Mouse (Mus musculus): Measurements from ENCODE around the gene S100a16. TPM values are rescaled to one million over a fixed set of nuclear protein-coding genes. Genes with fewer than 3 reads are reported as not detected.

The S100a16 gene
- total RNA-seq, 2 experiments from 2014 or later, result 101 to 106 TPM

DNA sequence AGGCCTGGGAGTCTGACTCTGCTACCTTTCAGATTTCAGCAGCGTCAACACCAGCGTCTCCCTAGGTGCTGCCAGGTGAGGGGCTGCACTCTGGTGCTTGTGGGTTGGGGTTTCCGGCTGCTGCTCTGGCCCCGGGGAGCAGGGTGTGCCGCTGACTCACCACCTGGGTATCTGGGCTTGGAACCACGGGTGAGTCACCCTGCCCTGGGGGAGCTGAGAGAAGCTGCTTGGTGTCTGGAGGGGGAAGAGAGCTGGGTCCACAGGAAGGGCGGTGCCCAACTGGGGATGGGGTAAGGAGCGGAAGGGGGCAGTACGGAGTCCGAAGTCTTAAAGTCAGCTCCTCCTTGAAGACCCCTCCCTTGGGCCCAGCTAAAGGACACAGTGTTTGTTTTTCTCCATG lies 49.9 kb downstream of the S100a16 start:
- peak; percentile 74 for DNase-seq

DNA sequence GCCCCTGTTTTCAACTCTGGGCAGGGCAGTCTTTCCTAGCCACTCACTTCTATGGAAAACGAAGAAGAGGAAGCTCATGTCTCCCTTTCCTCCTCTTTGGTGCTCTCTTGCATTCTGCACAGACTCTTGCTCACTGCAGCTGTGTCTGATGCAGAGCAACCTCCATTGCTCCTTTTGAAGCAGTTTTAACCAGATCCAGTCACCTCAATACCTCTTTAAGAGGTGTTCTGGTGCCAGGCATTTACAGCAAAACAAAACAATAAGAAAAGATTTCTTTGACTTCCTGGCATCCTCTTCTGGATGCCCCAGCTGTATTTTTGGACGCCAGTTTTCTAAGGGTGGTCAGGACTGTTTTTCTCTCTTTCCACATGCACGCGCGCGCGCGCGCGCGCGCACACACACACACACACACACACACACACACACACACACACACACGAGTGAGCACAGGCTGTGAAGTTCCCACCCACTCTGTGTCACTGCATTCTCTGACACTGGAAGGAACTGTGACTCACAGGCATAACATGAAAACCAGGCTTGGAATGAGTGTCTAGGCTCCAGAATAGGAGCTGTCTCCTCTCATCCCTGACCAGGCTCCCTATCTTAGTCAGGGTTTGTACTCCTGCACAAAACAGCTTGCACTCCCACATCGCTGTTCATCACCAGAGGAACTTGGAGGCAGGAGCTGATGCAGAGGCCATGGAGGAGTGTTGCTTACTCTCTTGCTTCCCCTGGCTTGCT lies 50.5 kb downstream of the S100a16 start:
- DNase-seq, result peak; percentile 36

DNA sequence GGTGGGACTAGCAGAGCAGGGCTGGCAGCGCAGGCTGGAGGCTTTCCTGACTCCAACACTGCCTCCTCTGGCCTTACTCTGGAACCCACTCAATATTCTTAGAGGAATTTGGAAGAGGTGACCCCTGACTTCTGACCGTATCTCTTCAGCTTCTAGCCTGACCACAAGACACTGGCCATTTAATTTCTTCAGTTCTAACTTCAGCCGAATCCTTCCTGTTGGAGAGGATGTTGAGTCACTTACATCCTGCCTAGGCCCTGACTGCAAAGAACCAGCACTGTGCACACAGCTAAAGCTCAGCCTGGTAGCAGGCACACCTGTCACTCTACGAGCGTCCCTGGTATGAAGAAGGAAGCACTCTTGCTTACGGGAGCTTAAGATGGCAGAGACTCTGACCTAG lies 52.3 kb downstream of the S100a16 start:
- DNase-seq, result no peak

DNA sequence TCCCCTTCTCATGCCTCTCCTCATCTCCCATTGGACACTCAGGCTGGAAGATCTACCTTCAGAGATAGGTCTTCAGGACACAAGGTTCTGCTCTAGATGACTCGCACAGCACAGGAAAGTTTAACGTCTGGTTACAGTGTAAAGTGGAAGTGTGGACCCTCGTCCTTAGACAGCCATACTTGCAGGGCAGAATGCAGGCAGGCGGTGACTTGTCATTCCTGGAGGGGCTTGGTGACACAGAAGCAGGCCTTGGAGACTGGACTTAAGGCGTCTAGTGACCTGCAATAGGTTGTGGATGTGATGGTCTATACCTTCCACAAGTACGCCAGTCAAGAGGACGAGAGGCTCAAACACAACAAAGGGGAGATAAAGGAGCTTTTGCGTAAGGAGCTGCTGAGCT lies 52.9 kb downstream of the S100a16 start, which contains the start of gene S100a2:
Gene S100a2 (plus strand): TSS at position 301 of the 400 bp plus-strand sequence.
- no peak for DNase-seq

Other genes with a start within 250 kb of the S100a16 start
- gene Gatad2b, start 244.1 kb upstream of the S100a16 start, total RNA-seq (2021), result 10 to 100 TPM; 59.5 to 62.0 TPM
- gene Slc27a3, start 147.3 kb upstream of the S100a16 start, total RNA-seq (2021), result 1 to 10 TPM; 3.4 to 3.9 TPM
- gene Ints3, start 103.6 kb upstream of the S100a16 start, total RNA-seq (2021), result 10 to 100 TPM; 24.1 to 28.6 TPM
- gene Npr1, start 71.4 kb upstream of the S100a16 start, total RNA-seq (2021), result 10 to 100 TPM; 30.4 to 33.0 TPM
- gene Ilf2, start 61.1 kb upstream of the S100a16 start, total RNA-seq (2021), result 10 to 100 TPM; 69.0 to 74.2 TPM
- 10 to 100 TPM; 50.0 to 58.0 TPM for gene Snapin, start 46.2 kb upstream of the S100a16 start, total RNA-seq (2021)
- gene Chtop, start 27.8 kb upstream of the S100a16 start, total RNA-seq (2021), result 100 to 1,000 TPM; 140 to 143 TPM
- 100 to 1,000 TPM; 282 to 313 TPM for gene S100a1, start 22.9 kb upstream of the S100a16 start, total RNA-seq (2021)
- gene S100a13, start 22.8 kb upstream of the S100a16 start, total RNA-seq (2021), result 10 to 100 TPM; 34.2 to 37.9 TPM
- gene S100a14, start 10.4 kb upstream of the S100a16 start, total RNA-seq (2021), result under 1 TPM in 1 of 2 experiments, not detected in 1; 0.74 TPM
- gene S100a3, start 23.3 kb downstream of the S100a16 start, total RNA-seq (2021), result not detected
- not detected for gene S100a2, start 53.0 kb downstream of the S100a16 start, total RNA-seq (2021)
- not detected for gene Gm42674, start 64.7 kb downstream of the S100a16 start, total RNA-seq (2021)
- gene S100a4, start 66.5 kb downstream of the S100a16 start, total RNA-seq (2021), result 1 to 10 TPM; 7.6 to 9.5 TPM
- gene S100a5, start 71.3 kb downstream of the S100a16 start, total RNA-seq (2021), result not detected
- 10 to 100 TPM; 72.1 to 75.9 TPM for gene S100a6, start 75.6 kb downstream of the S100a16 start, total RNA-seq (2021)
- gene S100a7a, start 116.8 kb downstream of the S100a16 start, total RNA-seq (2021), result not detected
- gene S100a8, start 131.7 kb downstream of the S100a16 start, total RNA-seq (2021), result 10 to 100 TPM in 1 of 2 experiments, 1 to 10 TPM in 1; 6.8 to 10.4 TPM
- gene S100a9, start 158.5 kb downstream of the S100a16 start, total RNA-seq (2021), result 10 to 100 TPM in 1 of 2 experiments, 1 to 10 TPM in 1; 8.1 to 14.6 TPM
- not detected for gene Pglyrp4, start 189.7 kb downstream of the S100a16 start, total RNA-seq (2021)
- not detected for gene Gm5849, start 240.6 kb downstream of the S100a16 start, total RNA-seq (2021)

Measured in heart, postnatal 4 days (tissue).